Mouse (Mus musculus) embryonic facial prominence, embryonic 14.5 days (tissue): Measurements from ENCODE around the gene D8Ertd738e. TPM values are rescaled to one million over a fixed set of nuclear protein-coding genes. Genes with fewer than 3 reads are reported as not detected.
"Not testable (repeated sequence)": the region's sequence is repeated elsewhere in the genome, so short reads cannot be mapped to it uniquely, and the experiment has no call there.

ENCODE experiments used
- ATAC-seq: fragments of 200-750 bp; cut with Nextera tagmentation; 2 replicates; pipeline ENCODE4 v1.8.0; 2017; ENCODE audit warnings: low read depth, moderate number of reproducible peaks, moderate TSS enrichment
- DNase-seq: peaks from one replicate; pipeline ENCODE4 v3.0.0-alpha.2; 2015; ENCODE audit warnings: low spot score
- H3K27ac ChIP-seq: fragments of 300-500 bp; sonication (generic); replicated peaks from 2 replicates; pipeline ENCODE4 v1.5.1; 2014; ENCODE audit warnings: low read depth, mild to moderate bottlenecking, low read length, moderate library complexity
- H3K27me3 ChIP-seq: fragments of 300-500 bp; sonication (generic); replicated peaks from 2 replicates; pipeline ENCODE4 v1.6.1; 2014; ENCODE audit warnings: low read length; ENCODE audit not compliant: control insufficient read depth, insufficient read depth
- H3K36me3 ChIP-seq: fragments of 300-500 bp; sonication (generic); 2 replicates; pipeline ENCODE4 v1.6.1; 2014; ENCODE audit warnings: low read length, mixed read lengths; ENCODE audit not compliant: control insufficient read depth, insufficient read depth
- H3K4me1 ChIP-seq: fragments of 300-500 bp; sonication (generic); 2 replicates; pipeline ENCODE4 v1.6.1; 2014; ENCODE audit warnings: antibody characterized with exemption, low read length; ENCODE audit not compliant: control insufficient read depth, insufficient read depth
- H3K4me2 ChIP-seq: fragments of 300-500 bp; sonication (generic); 2 replicates; pipeline ENCODE4 v1.6.1; 2014; ENCODE audit warnings: low read depth, mild to moderate bottlenecking, low read length, moderate library complexity, mixed read lengths
- H3K4me3 ChIP-seq: fragments of 300-500 bp; sonication (generic); 2 replicates; pipeline ENCODE4 v1.5.1; 2014; ENCODE audit warnings: low read depth, mild to moderate bottlenecking, low read length
- H3K9ac ChIP-seq: fragments of 300-500 bp; sonication (generic); 2 replicates; pipeline ENCODE4 v1.6.1; 2014; ENCODE audit warnings: low read depth, mild to moderate bottlenecking, low read length, moderate library complexity, mixed read lengths
- H3K9me3 ChIP-seq: fragments of 300-500 bp; sonication (generic); 2 replicates; pipeline ENCODE4 v1.6.1; 2016; ENCODE audit warnings: low read length; ENCODE audit not compliant: control insufficient read depth
- WGBS: fragments of 180-500 bp; shearing (Covaris S2); extraction: QIAGEN DNeasy Blood & Tissue Kit; methylation state at CpG from one replicate; pipeline ENCODE4 v1.1.7; 2014; 5-methylcytosine and 5-hydroxymethylcytosine counted together
- polyA plus RNA-seq: library from polyadenylated mRNA; unstranded; fragments of >200 nt; fragmentation: Nextera tagmentation; extraction: Ambion mirVana; gene quantifications from 2 replicates; pipeline ENCODE4 v1.2.1, GENCODE M21; 2014

D8Ertd738e gene
- polyA plus RNA-seq, result 371 and 387 TPM in 2 replicates

- H3K4me1 ChIP-seq, result no peaks in the 10 kb centered on the region
- peak within 1 kb of the TSS; percentile 74 for H3K4me3 ChIP-seq
- H3K4me2 ChIP-seq, result peak within 1 kb of the TSS; percentile 76
- WGBS, result 3% methylated on average over 51 of the region's 52 CpGs
- DNase-seq (peak; percentile 97), ATAC-seq (peak; percentile 96)
- H3K27me3 ChIP-seq, result no peaks in the 10 kb centered on the region
- H3K27ac ChIP-seq, result peak within 1 kb of the TSS; percentile 79
- peak within 1 kb of the TSS; percentile 84 for H3K9ac ChIP-seq
- H3K36me3 ChIP-seq, result peaks cover 66% of the 10 kb centered on the region
- H3K9me3 ChIP-seq, result no peaks in the 10 kb centered on the region
Observed at GRCm38 (mm10) chr8:84249257-84250170, at the start of gene D8Ertd738e. Gene D8Ertd738e (minus strand): TSS chr8:84249719.

GRCm38 (mm10) chr8:84297029-84297785 lies 47.7 kb upstream of the D8Ertd738e start:
- Histone ChIP-seq H3K27me3 (no peaks in the 10 kb centered on the region), H3K4me3 (no peak overlapping the region), H3K4me1 (no peaks in the 10 kb centered on the region), H3K27ac (no peak overlapping the region), H3K9ac (no peak overlapping the region), H3K4me2 (no peak overlapping the region), H3K36me3 (no peaks in the 10 kb centered on the region), H3K9me3 (peaks cover 10% of the 10 kb centered on the region; the same call in 1 of the 2 replicates)
- DNase-seq, result no peak
- WGBS, result 67% methylated on average over 5 of the region's 5 CpGs
- ATAC-seq, result no peak

GRCm38 (mm10) chr8:84291688-84292087 lies 42.2 kb upstream of the D8Ertd738e start:
- H3K27me3 ChIP-seq, result no peaks in the 10 kb centered on the region
- H3K4me1 ChIP-seq, result no peaks in the 10 kb centered on the region
- no peaks in the 10 kb centered on the region for H3K36me3 ChIP-seq
- H3K9me3 ChIP-seq, result no peaks in the 10 kb centered on the region
- DNase-seq (peak; percentile 74), ATAC-seq (no peak)
- no peak overlapping the region for H3K4me2 ChIP-seq
- no peak overlapping the region for H3K4me3 ChIP-seq
- 25% methylated on average over 8 of the region's 8 CpGs for WGBS
- H3K9ac ChIP-seq, result no peak overlapping the region
- no peak overlapping the region for H3K27ac ChIP-seq

- H3K4me2 ChIP-seq, result no peak overlapping the region
- no peaks in the 10 kb centered on the region for H3K9me3 ChIP-seq
- no peaks in the 10 kb centered on the region for H3K27me3 ChIP-seq
- 62% methylated on average over 5 of the region's 5 CpGs for WGBS
- ATAC-seq (no peak), DNase-seq (no peak)
- H3K27ac ChIP-seq, result no peak overlapping the region
- no peaks in the 10 kb centered on the region for H3K4me1 ChIP-seq
- H3K4me3 ChIP-seq, result no peak overlapping the region
- H3K9ac ChIP-seq, result no peak overlapping the region
- no peaks in the 10 kb centered on the region for H3K36me3 ChIP-seq
Observed at GRCm38 (mm10) chr8:84291086-84291485, 41.6 kb upstream of the D8Ertd738e start.

GRCm38 (mm10) chr8:84288892-84289291 lies 39.4 kb upstream of the D8Ertd738e start:
- WGBS, result 64% methylated on average over 2 of the region's 2 CpGs
- H3K4me2 ChIP-seq, result no peak overlapping the region
- peaks cover 4% of the 10 kb centered on the region; the same call in 1 of the 2 replicates for H3K4me1 ChIP-seq
- H3K9me3 ChIP-seq, result no peaks in the 10 kb centered on the region
- no peak overlapping the region for H3K27ac ChIP-seq
- no peak overlapping the region for H3K9ac ChIP-seq
- H3K4me3 ChIP-seq, result no peak overlapping the region
- DNase-seq (no peak), ATAC-seq (no peak)
- H3K27me3 ChIP-seq, result no peaks in the 10 kb centered on the region
- H3K36me3 ChIP-seq, result no peaks in the 10 kb centered on the region

GRCm38 (mm10) chr8:84285665-84286064 lies 36.1 kb upstream of the D8Ertd738e start:
- WGBS, result 57% methylated on average over 5 of the region's 5 CpGs

GRCm38 (mm10) chr8:84284608-84285063 lies 35.1 kb upstream of the D8Ertd738e start:
- Histone ChIP-seq H3K4me1 (peaks cover 7% of the 10 kb centered on the region; the same call in 1 of the 2 replicates), H3K27me3 (no peaks in the 10 kb centered on the region), H3K36me3 (no peaks in the 10 kb centered on the region), H3K4me3 (peak overlapping the region; percentile 33), H3K27ac (peak overlapping the region; percentile 82), H3K9me3 (no peaks in the 10 kb centered on the region), H3K9ac (peak overlapping the region; percentile 45), H3K4me2 (peak overlapping the region; percentile 48)
- ATAC-seq, result peak; percentile 60
- DNase-seq, result peak; percentile 55
- WGBS, result 16% methylated on average over 9 of the region's 9 CpGs

More at GRCm38 (mm10) chr8:84285665-84286064, 36.1 kb upstream of the D8Ertd738e start:
- not testable (repeated sequence) for H3K36me3 ChIP-seq, H3K4me3 ChIP-seq, H3K9me3 ChIP-seq, ATAC-seq, H3K4me1 ChIP-seq, H3K4me2 ChIP-seq, H3K27me3 ChIP-seq, H3K9ac ChIP-seq
- H3K27ac ChIP-seq, result peak overlapping the region; percentile 82; the same call in 1 of the 2 replicates
- peak; percentile 29 for DNase-seq

GRCm38 (mm10) chr8:84280777-84281176 lies 31.3 kb upstream of the D8Ertd738e start:
- Histone ChIP-seq H3K27ac (no peak overlapping the region), H3K4me1 (peaks cover 7% of the 10 kb centered on the region; the same call in 1 of the 2 replicates), H3K4me3 (no peak overlapping the region), H3K9me3 (no peaks in the 10 kb centered on the region), H3K36me3 (no peaks in the 10 kb centered on the region), H3K9ac (no peak overlapping the region), H3K27me3 (no peaks in the 10 kb centered on the region), H3K4me2 (no peak overlapping the region)
- no peak for ATAC-seq
- 75% methylated on average over 10 of the region's 10 CpGs for WGBS
- DNase-seq, result no peak
